ENCODE assay signal across 37 mouse cellular contexts in genomic region chr4:96565808-96566207, GRCm38 (mm10). TPM values are rescaled to one million over a fixed set of nuclear protein-coding genes. Genes with fewer than 3 reads are reported as not detected.
"Had no signal": no experiment of that assay in that cellular context is flagged by ENCODE, and none has a peak within 500 bp of the region (broad histone marks: within the 10 kb centered on the region; RNA-seq: fewer than 3 reads in every experiment).

No protein-coding gene starts in this region.

- H3K4me1 ChIP-seq: embryonic facial prominence, embryonic 10.5 days; embryonic facial prominence, embryonic 12.5 days; embryonic facial prominence, embryonic 13.5 days; embryonic facial prominence, embryonic 15.5 days; forebrain, embryonic 10.5 days; forebrain, embryonic 12.5 days; forebrain, embryonic 13.5 days; forebrain, embryonic 15.5 days had no signal

- H3K27ac ChIP-seq: embryonic facial prominence, embryonic 10.5 days; embryonic facial prominence, embryonic 12.5 days; embryonic facial prominence, embryonic 13.5 days; embryonic facial prominence, embryonic 15.5 days; forebrain, embryonic 10.5 days; forebrain, embryonic 12.5 days; forebrain, embryonic 13.5 days; forebrain, embryonic 15.5 days; gastrocnemius, adult 2 months had no signal

- H3K36me3 ChIP-seq: embryonic facial prominence, embryonic 10.5 days; embryonic facial prominence, embryonic 12.5 days; embryonic facial prominence, embryonic 13.5 days; embryonic facial prominence, embryonic 15.5 days; forebrain, embryonic 10.5 days; forebrain, embryonic 12.5 days; forebrain, embryonic 15.5 days had no signal

- DNase-seq: cerebellum, adult 18-20 months; cerebellum, adult 2 months; cerebellum, adult 8-10 months; cerebellum, adult 9-10 months; cerebellum, adult 9-11 months; cerebellum, postnatal 10 days; cerebellum, postnatal 14 days; cerebellum, postnatal 25 days; cerebellum, postnatal 36 days; embryo, embryonic 11 days; forebrain, postnatal 0 days; gastrocnemius, adult 2 months; gastrocnemius, postnatal 10 days; gastrocnemius, postnatal 14 days; gastrocnemius, postnatal 25 days; gastrocnemius, postnatal 36 days; heart, adult 11 months; heart, adult 18-20 months had no signal

- ATAC-seq: forebrain, embryonic 13.5 days; forebrain, embryonic 14.5 days; forebrain, embryonic 15.5 days; forebrain, embryonic 16.5 days; forebrain, postnatal 0 days had no signal

- H3K9me3 ChIP-seq: embryonic facial prominence, embryonic 10.5 days; embryonic facial prominence, embryonic 12.5 days; embryonic facial prominence, embryonic 13.5 days; embryonic facial prominence, embryonic 15.5 days; forebrain, embryonic 10.5 days; forebrain, embryonic 12.5 days; forebrain, embryonic 13.5 days; forebrain, embryonic 15.5 days had no signal

- H3K4me3 ChIP-seq: embryonic facial prominence, embryonic 10.5 days; embryonic facial prominence, embryonic 12.5 days; embryonic facial prominence, embryonic 13.5 days; embryonic facial prominence, embryonic 15.5 days; erythroblast, embryonic 14.5 days; forebrain, embryonic 10.5 days; forebrain, embryonic 12.5 days; forebrain, embryonic 13.5 days; forebrain, embryonic 15.5 days; gastrocnemius, adult 2 months had no signal

- H3K4me2 ChIP-seq: embryonic facial prominence, embryonic 12.5 days; embryonic facial prominence, embryonic 13.5 days; embryonic facial prominence, embryonic 15.5 days; forebrain, embryonic 12.5 days; forebrain, embryonic 13.5 days; forebrain, embryonic 15.5 days had no signal

- H3K9ac ChIP-seq: embryonic facial prominence, embryonic 12.5 days; embryonic facial prominence, embryonic 13.5 days; embryonic facial prominence, embryonic 15.5 days; forebrain, embryonic 12.5 days; forebrain, embryonic 13.5 days; forebrain, embryonic 15.5 days; forebrain, postnatal 0 days had no signal

- H3K27me3 ChIP-seq: embryonic facial prominence, embryonic 12.5 days; embryonic facial prominence, embryonic 13.5 days; embryonic facial prominence, embryonic 15.5 days; forebrain, embryonic 12.5 days; forebrain, embryonic 13.5 days; forebrain, embryonic 15.5 days had no signal

RNA-seq across cellular contexts. Expression of gene Cyp2j6, which starts 12.3 kb away (rescaled TPM):
- polyA plus RNA-seq: erythroblast, embryonic 14.5 days had no signal

RNA-seq across cellular contexts. Expression of gene Cyp2j9, which starts 25.6 kb away (rescaled TPM):
- polyA plus RNA-seq: erythroblast, embryonic 14.5 days had no signal

RNA-seq across cellular contexts. Expression of gene Cyp2j8, which starts 58.6 kb away (rescaled TPM):
- total RNA-seq: common myeloid progenitor, adult 5-6 weeks; forebrain, postnatal 0 days; gastrocnemius, adult 18-20 months; gastrocnemius, adult 2 months; gastrocnemius, adult 8-10 months; gastrocnemius, postnatal 10 days; gastrocnemius, postnatal 14 days; gastrocnemius, postnatal 25 days; gastrocnemius, postnatal 36 days; gastrocnemius, postnatal 4 days; heart, adult 18-20 months had no signal
- polyA plus RNA-seq: embryonic facial prominence, embryonic 10.5 days; embryonic facial prominence, embryonic 11.5 days; embryonic facial prominence, embryonic 12.5 days; embryonic facial prominence, embryonic 13.5 days; embryonic facial prominence, embryonic 14.5 days; embryonic facial prominence, embryonic 15.5 days; erythroblast, embryonic 14.5 days; forebrain, embryonic 10.5 days; forebrain, embryonic 11.5 days; forebrain, embryonic 12.5 days; forebrain, embryonic 13.5 days; forebrain, embryonic 14.5 days; forebrain, embryonic 15.5 days; forebrain, embryonic 16.5 days; forebrain, postnatal 0 days; gonadal fat pad, adult 2 months had no signal
